Mouse (Mus musculus): ENCODE data around the gene Dmbx1.

DNA sequence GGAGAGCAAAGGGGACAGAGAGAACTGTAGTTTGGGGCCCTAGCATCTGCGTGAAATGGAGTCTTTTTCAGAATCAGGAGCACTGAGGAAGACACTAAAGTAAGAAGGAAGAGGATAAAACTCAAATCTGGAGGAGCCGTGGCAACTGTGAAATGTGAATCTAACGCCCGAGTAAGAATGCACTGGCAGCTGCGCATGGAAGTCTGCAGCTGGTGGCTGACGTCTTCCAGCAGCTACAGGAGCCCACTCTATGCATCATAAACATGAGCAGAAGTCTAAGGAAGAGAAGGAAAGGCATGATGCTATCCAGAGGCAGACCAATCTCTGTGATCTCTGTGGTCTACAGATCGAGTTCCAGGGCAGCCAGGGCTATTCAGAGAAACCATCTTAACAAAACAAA, 12.1 kb downstream of the Dmbx1 start:
- TF ChIP-seq CTCF (conservative IDR thresholded peaks at IDR 0.05; ENCODE audit: low read length) (no peak), POU5F1 (IDR thresholded peaks at IDR 0.05; ENCODE audit: borderline replicate concordance, low read length) (no peak), NANOG (IDR thresholded peaks at IDR 0.05; ENCODE audit: borderline replicate concordance, low read length) (no peak)
